Mouse (Mus musculus) adrenal gland, postnatal 25 days (tissue): ENCODE data around the gene Pcdh9. TPM values are rescaled to one million over a fixed set of nuclear protein-coding genes. Genes with fewer than 3 reads are reported as not detected.

Experiments used
- DNase-seq: peaks from one replicate; pipeline ENCODE4 v3.0.0; 2021; ENCODE audit warnings: mixed read lengths
- total RNA-seq: library from RNA; stranded (reverse); gene quantifications from 2 replicates; pipeline ENCODE4 v1.2.3, GENCODE M21; 2021

The Pcdh9 gene
- total RNA-seq, 1 experiment from 2014 or later = 2.2 TPM

GRCm38 (mm10) chr14:93786234-93786633 lies 104.2 kb downstream of the Pcdh9 start:
- no peak for DNase-seq

GRCm38 (mm10) chr14:93785031-93785430 lies 105.4 kb downstream of the Pcdh9 start:
- DNase-seq = no peak

- DNase-seq = no peak
These were observed 127.6 kb downstream of the Pcdh9 start for GRCm38 (mm10) chr14:93762855-93763254.

- no peak for DNase-seq
These were observed 156.3 kb downstream of the Pcdh9 start for GRCm38 (mm10) chr14:93734077-93734673.

- no peak for DNase-seq
These were observed 164.7 kb downstream of the Pcdh9 start for GRCm38 (mm10) chr14:93725798-93726197.

GRCm38 (mm10) chr14:93719208-93719607 lies 171.3 kb downstream of the Pcdh9 start:
- no peak for DNase-seq

GRCm38 (mm10) chr14:93713250-93713935 lies 177.1 kb downstream of the Pcdh9 start:
- DNase-seq = no peak

GRCm38 (mm10) chr14:93708651-93709050 lies 181.8 kb downstream of the Pcdh9 start:
- no peak for DNase-seq

- DNase-seq = no peak
These were observed 188.9 kb downstream of the Pcdh9 start for GRCm38 (mm10) chr14:93701385-93702101.

- DNase-seq = no peak
These were observed 189.6 kb downstream of the Pcdh9 start for GRCm38 (mm10) chr14:93700916-93701315.

- no peak for DNase-seq
These were observed 205.8 kb downstream of the Pcdh9 start for GRCm38 (mm10) chr14:93684641-93685040.

GRCm38 (mm10) chr14:93675273-93676068 lies 215.0 kb downstream of the Pcdh9 start:
- DNase-seq = no peak

- DNase-seq = no peak
These were observed 236.3 kb downstream of the Pcdh9 start for GRCm38 (mm10) chr14:93653986-93654757.

- DNase-seq = no peak
These were observed 263.2 kb downstream of the Pcdh9 start for GRCm38 (mm10) chr14:93627241-93627640.

- DNase-seq = no peak
These were observed 266.3 kb downstream of the Pcdh9 start for GRCm38 (mm10) chr14:93624144-93624543.

- DNase-seq = no peak
These were observed 269.3 kb downstream of the Pcdh9 start for GRCm38 (mm10) chr14:93621211-93621610.

- no peak for DNase-seq
These were observed 282.9 kb downstream of the Pcdh9 start for GRCm38 (mm10) chr14:93607546-93607945.

GRCm38 (mm10) chr14:93599997-93600396 lies 290.5 kb downstream of the Pcdh9 start:
- DNase-seq = no peak

GRCm38 (mm10) chr14:93585432-93586024 lies 305.0 kb downstream of the Pcdh9 start:
- no peak for DNase-seq

- DNase-seq = peak; percentile 25
These were observed 326.1 kb downstream of the Pcdh9 start for GRCm38 (mm10) chr14:93564361-93564760.

- no peak for DNase-seq
These were observed 328.9 kb downstream of the Pcdh9 start for GRCm38 (mm10) chr14:93561577-93561976.
